Mouse (Mus musculus): Measurements from ENCODE around the gene Vsig8. TPM values are rescaled to one million over a fixed set of nuclear protein-coding genes. Genes with fewer than 3 reads are reported as not detected.

Gene Vsig8
- polyA plus RNA-seq, 1 experiment from 2014 or later, result 1.2 TPM

- Histone ChIP-seq H3K4me2 (ENCODE audit: low read length) (no peak overlapping the region), H3K9ac (ENCODE audit: low read depth, low read length) (no peak overlapping the region), H3K27me3 (replicated peaks; ENCODE audit: control insufficient read depth, insufficient read depth, low read length) (no peaks in the 10 kb centered on the region), H3K4me1 (ENCODE audit: control insufficient read depth, insufficient read depth, low read depth, low read length) (no peaks in the 10 kb centered on the region), H3K27ac (ENCODE audit: low read depth, low read length) (no peak overlapping the region), H3K4me3 (ENCODE audit: low read length) (no peak overlapping the region), H3K36me3 (ENCODE audit: control insufficient read depth, insufficient read depth, low read length) (no peaks in the 10 kb centered on the region), H3K9me3 (ENCODE audit: control insufficient read depth, low read length) (no peaks in the 10 kb centered on the region)
- whole genome bisulfite sequencing, result 66% methylated on average over 3 of the region's 3 CpGs
- no peak for ATAC-seq
Measured at GRCm38 (mm10) chr1:172593321-172593720, 37.6 kb downstream of the Vsig8 start.

GRCm38 (mm10) chr1:172593956-172594355 is 38.2 kb downstream of the Vsig8 start:
- Histone ChIP-seq H3K36me3 (ENCODE audit: control insufficient read depth, insufficient read depth, low read length) (no peaks in the 10 kb centered on the region), H3K4me3 (ENCODE audit: low read length) (no peak overlapping the region), H3K27me3 (replicated peaks; ENCODE audit: control insufficient read depth, insufficient read depth, low read length) (no peaks in the 10 kb centered on the region), H3K4me2 (ENCODE audit: low read length) (no peak overlapping the region), H3K9me3 (ENCODE audit: control insufficient read depth, low read length) (no peaks in the 10 kb centered on the region), H3K27ac (ENCODE audit: low read depth, low read length) (no peak overlapping the region), H3K9ac (ENCODE audit: low read depth, low read length) (no peak overlapping the region), H3K4me1 (ENCODE audit: control insufficient read depth, insufficient read depth, low read depth, low read length) (no peaks in the 10 kb centered on the region)
- WGBS, result 91% methylated on average over 2 of the region's 2 CpGs
- ATAC-seq, result no peak

GRCm38 (mm10) chr1:172594495-172594894 is 38.8 kb downstream of the Vsig8 start:
- Histone ChIP-seq H3K4me1 (ENCODE audit: control insufficient read depth, insufficient read depth, low read depth, low read length) (no peaks in the 10 kb centered on the region), H3K4me3 (ENCODE audit: low read length) (no peak overlapping the region), H3K27me3 (replicated peaks; ENCODE audit: control insufficient read depth, insufficient read depth, low read length) (no peaks in the 10 kb centered on the region), H3K4me2 (ENCODE audit: low read length) (no peak overlapping the region), H3K9me3 (ENCODE audit: control insufficient read depth, low read length) (no peaks in the 10 kb centered on the region), H3K9ac (ENCODE audit: low read depth, low read length) (no peak overlapping the region), H3K36me3 (ENCODE audit: control insufficient read depth, insufficient read depth, low read length) (no peaks in the 10 kb centered on the region), H3K27ac (ENCODE audit: low read depth, low read length) (no peak overlapping the region)
- 0 out of 2 replicates have a peak, but pooled peaks have one; percentile 54 for ATAC-seq

GRCm38 (mm10) chr1:172602326-172602725 is 46.6 kb downstream of the Vsig8 start, which contains the start of gene Fcrl6:
Gene Fcrl6, minus strand, starts transcription at chr1:172602551.
- ATAC-seq, result no peak
- H3K36me3 ChIP-seq (ENCODE audit: control insufficient read depth, insufficient read depth, low read length), result no peaks in the 10 kb centered on the region
- no peak within 1 kb of the TSS for H3K4me3 ChIP-seq (ENCODE audit: low read length)
- H3K4me1 ChIP-seq (ENCODE audit: control insufficient read depth, insufficient read depth, low read depth, low read length), result no peaks in the 10 kb centered on the region
- no peak within 1 kb of the TSS for H3K9ac ChIP-seq (ENCODE audit: low read depth, low read length)
- H3K27me3 ChIP-seq (replicated peaks; ENCODE audit: control insufficient read depth, insufficient read depth, low read length), result no peaks in the 10 kb centered on the region
- 69% methylated on average over 1 of the region's 1 CpGs for WGBS
- H3K27ac ChIP-seq (ENCODE audit: low read depth, low read length), result no peak within 1 kb of the TSS
- H3K9me3 ChIP-seq (ENCODE audit: control insufficient read depth, low read length), result no peaks in the 10 kb centered on the region
- no peak within 1 kb of the TSS for H3K4me2 ChIP-seq (ENCODE audit: low read length)

- 87% methylated on average over 10 of the region's 10 CpGs for WGBS
- no peak overlapping the region for H3K4me3 ChIP-seq (ENCODE audit: low read length)
- no peak overlapping the region for H3K27ac ChIP-seq (ENCODE audit: low read depth, low read length)
- no peaks in the 10 kb centered on the region for H3K36me3 ChIP-seq (ENCODE audit: control insufficient read depth, insufficient read depth, low read length)
- no peak overlapping the region for H3K4me2 ChIP-seq (ENCODE audit: low read length)
- no peak for ATAC-seq
- H3K9me3 ChIP-seq (ENCODE audit: control insufficient read depth, low read length), result no peaks in the 10 kb centered on the region
- no peak overlapping the region for H3K9ac ChIP-seq (ENCODE audit: low read depth, low read length)
- H3K4me1 ChIP-seq (ENCODE audit: control insufficient read depth, insufficient read depth, low read depth, low read length), result no peaks in the 10 kb centered on the region; the same call in 1 of the 2 replicates
- no peaks in the 10 kb centered on the region for H3K27me3 ChIP-seq (replicated peaks; ENCODE audit: control insufficient read depth, insufficient read depth, low read length)
Measured at GRCm38 (mm10) chr1:172611304-172611703, 55.6 kb downstream of the Vsig8 start.

GRCm38 (mm10) chr1:172612745-172613144 is 57.0 kb downstream of the Vsig8 start:
- Histone ChIP-seq H3K27me3 (replicated peaks; ENCODE audit: control insufficient read depth, insufficient read depth, low read length) (no peaks in the 10 kb centered on the region), H3K27ac (ENCODE audit: low read depth, low read length) (no peak overlapping the region), H3K4me1 (ENCODE audit: control insufficient read depth, insufficient read depth, low read depth, low read length) (peaks cover 14% of the 10 kb centered on the region), H3K9me3 (ENCODE audit: control insufficient read depth, low read length) (no peaks in the 10 kb centered on the region), H3K9ac (ENCODE audit: low read depth, low read length) (no peak overlapping the region), H3K4me3 (ENCODE audit: low read length) (no peak overlapping the region), H3K4me2 (ENCODE audit: low read length) (no peak overlapping the region), H3K36me3 (ENCODE audit: control insufficient read depth, insufficient read depth, low read length) (no peaks in the 10 kb centered on the region)
- ATAC-seq, result no peak
- WGBS, result 57% methylated on average over 1 of the region's 1 CpGs

Other genes starting within 250 kb of the Vsig8 start
- 4.9 and 5.6 TPM in 2 replicates for gene Kcnj9, start 226.6 kb upstream of the Vsig8 start, polyA plus RNA-seq (2015; fragmentation: Nextera tagmentation; extraction: Ambion mirVana)
- 3.5 and 3.9 TPM in 2 replicates for gene Kcnj10, start 214.7 kb upstream of the Vsig8 start, polyA plus RNA-seq (2015; fragmentation: Nextera tagmentation; extraction: Ambion mirVana)
- gene Pigm, start 179.4 kb upstream of the Vsig8 start, polyA plus RNA-seq (2015; fragmentation: Nextera tagmentation; extraction: Ambion mirVana), result 3.1 and 3.9 TPM in 2 replicates
- gene Slamf9, start 80.6 kb upstream of the Vsig8 start, polyA plus RNA-seq (2015; fragmentation: Nextera tagmentation; extraction: Ambion mirVana), result 0.11 and 0.23 TPM in 2 replicates
- 32.9 and 42.5 TPM in 2 replicates for gene Igsf9, start 74.2 kb upstream of the Vsig8 start, polyA plus RNA-seq (2015; fragmentation: Nextera tagmentation; extraction: Ambion mirVana)
- gene Tagln2, start 55.9 kb upstream of the Vsig8 start, polyA plus RNA-seq (2015; fragmentation: Nextera tagmentation; extraction: Ambion mirVana), result 71.7 and 84.9 TPM in 2 replicates
- gene Cfap45, start 35.1 kb upstream of the Vsig8 start, polyA plus RNA-seq (2015; fragmentation: Nextera tagmentation; extraction: Ambion mirVana), result 4.9 and 5.4 TPM in 2 replicates
- gene Slamf8, start 34.6 kb downstream of the Vsig8 start, polyA plus RNA-seq (2015; fragmentation: Nextera tagmentation; extraction: Ambion mirVana), result not detected in 2 replicates
- 0.13 and 0.15 TPM in 2 replicates for gene Fcrl6, start 46.6 kb downstream of the Vsig8 start, polyA plus RNA-seq (2015; fragmentation: Nextera tagmentation; extraction: Ambion mirVana)
- 8.4 and 9.5 TPM in 2 replicates for gene Dusp23, start 77.0 kb downstream of the Vsig8 start, polyA plus RNA-seq (2015; fragmentation: Nextera tagmentation; extraction: Ambion mirVana)
- gene Crp, start 142.1 kb downstream of the Vsig8 start, polyA plus RNA-seq (2015; fragmentation: Nextera tagmentation; extraction: Ambion mirVana), result 0.09 TPM in 1 of 2 replicates, not detected in the other